8 mouse cellular contexts compared by ENCODE assay signal in genomic region chr16:21695242-21695578, GRCm38 (mm10). TPM values are rescaled to one million over a fixed set of nuclear protein-coding genes. Genes with fewer than 3 reads are reported as not detected.
DNase-seq lines count a peak whose midpoint lies in the region; ATAC-seq and TF ChIP-seq lines count a peak whose summit lies in the region.

No protein-coding gene starts in this region.

- ATAC-seq in embryonic facial prominence, embryonic 14.5 days (ENCODE audit: low read depth) = peak; percentile 74
- ATAC-seq in heart, embryonic 13.5 days (ENCODE audit: extremely low read depth, insufficient number of reproducible peaks, low FRiP score, low TSS enrichment) = peak; percentile 26; the same call in 1 of the 2 replicates
- peak; percentile 68 for ATAC-seq in kidney, embryonic 15.5 days (replicated peaks; ENCODE audit: low FRiP score)
- ATAC-seq in liver, postnatal 0 days = peak; percentile 75
- ATAC-seq in neural tube, embryonic 13.5 days (ENCODE audit: low read depth) = peak; percentile 69

- H3K4me1 ChIP-seq in E14TG2a.4 (replicated peaks; ENCODE audit: low read depth, low read length) = peaks cover 22% of the 10 kb centered on the region
- peaks cover 19% of the 10 kb centered on the region for H3K4me1 ChIP-seq in embryonic facial prominence, embryonic 14.5 days (ENCODE audit: control insufficient read depth, insufficient read depth, low read length)
- H3K4me1 ChIP-seq in heart, embryonic 13.5 days = peaks cover 34% of the 10 kb centered on the region
- peaks cover 19% of the 10 kb centered on the region for H3K4me1 ChIP-seq in kidney, embryonic 15.5 days
- peaks cover 3% of the 10 kb centered on the region; the same call in 1 of the 2 replicates for H3K4me1 ChIP-seq in liver, postnatal 0 days (ENCODE audit: insufficient read depth)
- peaks cover 48% of the 10 kb centered on the region for H3K4me1 ChIP-seq in neural tube, embryonic 13.5 days (replicated peaks)

- H3K27me3 ChIP-seq in E14TG2a.4 (ENCODE audit: insufficient read depth, low read length) = peaks cover 86% of the 10 kb centered on the region
- H3K27me3 ChIP-seq in embryonic facial prominence, embryonic 14.5 days (replicated peaks; ENCODE audit: control insufficient read depth, insufficient read depth, low read length) = no peaks in the 10 kb centered on the region
- H3K27me3 ChIP-seq in heart, embryonic 13.5 days (replicated peaks) = no peaks in the 10 kb centered on the region
- 0 out of 2 replicates have a peak, but pooled peaks cover 4% of the 10 kb centered on the region for H3K27me3 ChIP-seq in kidney, embryonic 15.5 days
- no peaks in the 10 kb centered on the region for H3K27me3 ChIP-seq in liver, postnatal 0 days (ENCODE audit: insufficient read depth, low read length)
- H3K27me3 ChIP-seq in neural tube, embryonic 13.5 days = no peaks in the 10 kb centered on the region

- DNase-seq in adrenal gland, postnatal 36 days = peak; percentile 46 to 48
- DNase-seq in embryonic facial prominence, embryonic 14.5 days (ENCODE audit: low spot score) = peak; percentile 76
- peak; percentile 39 for DNase-seq in liver, postnatal 0 days
- no peak for DNase-seq in spleen, postnatal 4 days (ENCODE audit: low spot score in 2 of 2)

- under 1% methylated on average over 12 of the region's 12 CpGs for WGBS in embryonic facial prominence, embryonic 14.5 days
- WGBS in heart, embryonic 13.5 days = 3% methylated on average over 12 of the region's 12 CpGs
- WGBS in kidney, embryonic 15.5 days = 4% methylated on average over 12 of the region's 12 CpGs
- WGBS in liver, postnatal 0 days (ENCODE audit: insufficient replicate concordance) = 12% methylated on average over 12 of the region's 12 CpGs
- 2% methylated on average over 12 of the region's 12 CpGs for WGBS in neural tube, embryonic 13.5 days

- H3K4me2 ChIP-seq in embryonic facial prominence, embryonic 14.5 days (ENCODE audit: low read depth, low read length) = peak overlapping the region; percentile 83
- peak overlapping the region; percentile 97 for H3K4me2 ChIP-seq in heart, embryonic 13.5 days
- peak overlapping the region; percentile 99 for H3K4me2 ChIP-seq in kidney, embryonic 15.5 days
- peak overlapping the region; percentile 87 for H3K4me2 ChIP-seq in liver, postnatal 0 days (ENCODE audit: low read depth, low read length)
- peak overlapping the region; percentile 84 for H3K4me2 ChIP-seq in neural tube, embryonic 13.5 days

- peak overlapping the region; percentile 91 for H3K9ac ChIP-seq in embryonic facial prominence, embryonic 14.5 days (ENCODE audit: low read depth, low read length)
- H3K9ac ChIP-seq in heart, embryonic 13.5 days = peak overlapping the region; percentile 98
- H3K9ac ChIP-seq in kidney, embryonic 15.5 days = peak overlapping the region; percentile 84; the same call in 1 of the 2 replicates
- no peak overlapping the region for H3K9ac ChIP-seq in liver, postnatal 0 days (replicated peaks)
- H3K9ac ChIP-seq in neural tube, embryonic 13.5 days = peak overlapping the region; percentile 98

- TF ChIP-seq EP300 in liver, postnatal 0 days (IDR thresholded peaks at IDR 0.05; ENCODE audit: low read depth) = no peak

- H3K27ac ChIP-seq in embryonic facial prominence, embryonic 14.5 days (replicated peaks; ENCODE audit: low read depth, low read length) = peak overlapping the region; percentile 84; the same call in 1 of the 2 replicates
- peak overlapping the region; percentile 95 for H3K27ac ChIP-seq in heart, embryonic 13.5 days (replicated peaks)
- peak overlapping the region; percentile 88; the same call in 1 of the 2 replicates for H3K27ac ChIP-seq in kidney, embryonic 15.5 days
- H3K27ac ChIP-seq in liver, postnatal 0 days (ENCODE audit: low read depth) = no peak overlapping the region
- peak overlapping the region; percentile 98 for H3K27ac ChIP-seq in neural tube, embryonic 13.5 days (replicated peaks)

- H3K36me3 ChIP-seq in E14TG2a.4 (ENCODE audit: insufficient read depth, low read length) = no peaks in the 10 kb centered on the region
- no peaks in the 10 kb centered on the region for H3K36me3 ChIP-seq in embryonic facial prominence, embryonic 14.5 days (ENCODE audit: control insufficient read depth, insufficient read depth, low read length)
- no peaks in the 10 kb centered on the region for H3K36me3 ChIP-seq in heart, embryonic 13.5 days
- no peaks in the 10 kb centered on the region for H3K36me3 ChIP-seq in kidney, embryonic 15.5 days
- no peaks in the 10 kb centered on the region for H3K36me3 ChIP-seq in liver, postnatal 0 days (replicated peaks; ENCODE audit: insufficient read depth, low read length)
- no peaks in the 10 kb centered on the region for H3K36me3 ChIP-seq in neural tube, embryonic 13.5 days

- peak overlapping the region; percentile 86 for H3K4me3 ChIP-seq in E14TG2a.4 (replicated peaks; ENCODE audit: low read length)
- peak overlapping the region; percentile 86 for H3K4me3 ChIP-seq in embryonic facial prominence, embryonic 14.5 days (ENCODE audit: low read depth, low read length)
- H3K4me3 ChIP-seq in heart, embryonic 13.5 days = peak overlapping the region; percentile 91
- peak overlapping the region; percentile 82 for H3K4me3 ChIP-seq in kidney, embryonic 15.5 days (replicated peaks)
- peak overlapping the region; percentile 72 for H3K4me3 ChIP-seq in liver, postnatal 0 days (ENCODE audit: low read depth, low read length)
- peak overlapping the region; percentile 81 for H3K4me3 ChIP-seq in neural tube, embryonic 13.5 days

- no peak for TF ChIP-seq CTCF in E14TG2a.4 (conservative IDR thresholded peaks at IDR 0.05; ENCODE audit: low read length)
- TF ChIP-seq CTCF in liver, postnatal 0 days (IDR thresholded peaks at IDR 0.05; ENCODE audit: low read depth) = no peak

- peaks cover 17% of the 10 kb centered on the region for H3K9me3 ChIP-seq in E14TG2a.4 (ENCODE audit: low read length)
- peaks cover 6% of the 10 kb centered on the region; the same call in 1 of the 2 replicates for H3K9me3 ChIP-seq in embryonic facial prominence, embryonic 14.5 days (ENCODE audit: control insufficient read depth, low read length)
- peaks cover 4% of the 10 kb centered on the region for H3K9me3 ChIP-seq in heart, embryonic 13.5 days
- no peaks in the 10 kb centered on the region for H3K9me3 ChIP-seq in kidney, embryonic 15.5 days (replicated peaks)
- no peaks in the 10 kb centered on the region for H3K9me3 ChIP-seq in liver, postnatal 0 days (ENCODE audit: low read length)
- 0 out of 2 replicates have a peak, but pooled peaks cover under 1% of the 10 kb centered on the region for H3K9me3 ChIP-seq in neural tube, embryonic 13.5 days

RNA-seq across cellular contexts. Expression of gene 2510009E07Rik, which starts 0.7 kb away (rescaled TPM):
- total RNA-seq in adrenal gland, postnatal 36 days (2021) = 10 to 100 TPM; 18.0 to 19.5 TPM
- polyA plus RNA-seq in embryonic facial prominence, embryonic 14.5 days (2014; fragmentation: Nextera tagmentation; extraction: Ambion mirVana) = 22.9 and 23.9 TPM in 2 replicates
- 19.3 and 19.5 TPM in 2 replicates for polyA plus RNA-seq in heart, embryonic 13.5 days (2015; fragmentation: Nextera tagmentation; extraction: Ambion mirVana)
- polyA plus RNA-seq in kidney, embryonic 15.5 days (2015; fragmentation: Nextera tagmentation; extraction: Ambion mirVana) = 13.3 and 14.6 TPM in 2 replicates
- 3.5 and 3.7 TPM in 2 replicates for polyA plus RNA-seq in liver, postnatal 0 days (2015; fragmentation: Nextera tagmentation; extraction: Ambion mirVana)
- polyA plus RNA-seq in neural tube, embryonic 13.5 days (2015; fragmentation: Nextera tagmentation; extraction: Ambion mirVana) = 54.0 and 56.5 TPM in 2 replicates

Comparison
In these comparisons a context has a peak if more than half of its experiments do, and no peak if none do; other contexts are left out.
1. DNase-seq: peak in adrenal gland, postnatal 36 days (2 of 2), embryonic facial prominence, embryonic 14.5 days (single experiment) and liver, postnatal 0 days (single experiment); none in spleen, postnatal 4 days (0 of 2).
2. Peak in every context shown above with its lines, with median percentiles within 50 percentile points of each other: H3K4me3 ChIP-seq, ATAC-seq and H3K4me2 ChIP-seq.